Mouse (Mus musculus): Measurements from ENCODE around the gene Smurf1.

Gene Smurf1

GRCm38 (mm10) chr5:144915828-144916227 lies 49.8 kb downstream of the Smurf1 start:
- no peak for DNase-seq (ENCODE audit: low spot score in 2 of 2)

- DNase-seq (ENCODE audit: low spot score in 2 of 2): no peak
Measured at GRCm38 (mm10) chr5:144914433-144914906, 51.2 kb downstream of the Smurf1 start.

- DNase-seq (ENCODE audit: low spot score in 2 of 2): no peak
Measured at GRCm38 (mm10) chr5:144913923-144914322, 51.7 kb downstream of the Smurf1 start.

GRCm38 (mm10) chr5:144913361-144913760 lies 52.3 kb downstream of the Smurf1 start:
- DNase-seq (ENCODE audit: low spot score in 2 of 2): no peak

GRCm38 (mm10) chr5:144912519-144913310 lies 52.9 kb downstream of the Smurf1 start:
- no peak for DNase-seq (ENCODE audit: low spot score in 2 of 2)

- DNase-seq (ENCODE audit: low spot score in 2 of 2): no peak
Measured at GRCm38 (mm10) chr5:144909521-144909920, 56.1 kb downstream of the Smurf1 start.

- DNase-seq (ENCODE audit: low spot score in 2 of 2): no peak
Measured at GRCm38 (mm10) chr5:144907591-144907990, 58.1 kb downstream of the Smurf1 start.

- DNase-seq (ENCODE audit: low spot score in 2 of 2): no peak
Measured at GRCm38 (mm10) chr5:144904356-144905134, 61.1 kb downstream of the Smurf1 start.

- no peak for DNase-seq (ENCODE audit: low spot score in 2 of 2)
Measured at GRCm38 (mm10) chr5:144901791-144902190, 63.9 kb downstream of the Smurf1 start.

- DNase-seq (ENCODE audit: low spot score in 2 of 2): no peak
Measured at GRCm38 (mm10) chr5:144901035-144901434, 64.6 kb downstream of the Smurf1 start.

GRCm38 (mm10) chr5:144898448-144899052 lies 67.1 kb downstream of the Smurf1 start:
- no peak for DNase-seq (ENCODE audit: low spot score in 2 of 2)

GRCm38 (mm10) chr5:144897881-144898280 lies 67.8 kb downstream of the Smurf1 start:
- no peak for DNase-seq (ENCODE audit: low spot score in 2 of 2)

- no peak for DNase-seq (ENCODE audit: low spot score in 2 of 2)
Measured at GRCm38 (mm10) chr5:144891276-144891675, 74.4 kb downstream of the Smurf1 start.

GRCm38 (mm10) chr5:144885968-144886650 lies 79.5 kb downstream of the Smurf1 start:
- DNase-seq (ENCODE audit: low spot score in 2 of 2): no peak

- no peak for DNase-seq (ENCODE audit: low spot score in 2 of 2)
Measured at GRCm38 (mm10) chr5:144884629-144885217, 80.9 kb downstream of the Smurf1 start.

- DNase-seq (ENCODE audit: low spot score in 2 of 2): no peak
Measured at GRCm38 (mm10) chr5:144881670-144882399, 83.8 kb downstream of the Smurf1 start.

GRCm38 (mm10) chr5:144877021-144877420 lies 88.6 kb downstream of the Smurf1 start:
- DNase-seq (ENCODE audit: low spot score in 2 of 2): no peak

- peak; percentile 62 to 79 for DNase-seq (ENCODE audit: low spot score in 2 of 2)
Measured at GRCm38 (mm10) chr5:144875892-144876291, 89.8 kb downstream of the Smurf1 start.

GRCm38 (mm10) chr5:144875227-144875626 lies 90.4 kb downstream of the Smurf1 start:
- DNase-seq (ENCODE audit: low spot score in 2 of 2): no peak

GRCm38 (mm10) chr5:144872867-144873266 lies 92.8 kb downstream of the Smurf1 start:
- DNase-seq (ENCODE audit: low spot score in 2 of 2): no peak

GRCm38 (mm10) chr5:144872326-144872725 lies 93.3 kb downstream of the Smurf1 start:
- DNase-seq (ENCODE audit: low spot score in 2 of 2): no peak
